ENCODE assay signal across 8 mouse cellular contexts in the genomic region with DNA sequence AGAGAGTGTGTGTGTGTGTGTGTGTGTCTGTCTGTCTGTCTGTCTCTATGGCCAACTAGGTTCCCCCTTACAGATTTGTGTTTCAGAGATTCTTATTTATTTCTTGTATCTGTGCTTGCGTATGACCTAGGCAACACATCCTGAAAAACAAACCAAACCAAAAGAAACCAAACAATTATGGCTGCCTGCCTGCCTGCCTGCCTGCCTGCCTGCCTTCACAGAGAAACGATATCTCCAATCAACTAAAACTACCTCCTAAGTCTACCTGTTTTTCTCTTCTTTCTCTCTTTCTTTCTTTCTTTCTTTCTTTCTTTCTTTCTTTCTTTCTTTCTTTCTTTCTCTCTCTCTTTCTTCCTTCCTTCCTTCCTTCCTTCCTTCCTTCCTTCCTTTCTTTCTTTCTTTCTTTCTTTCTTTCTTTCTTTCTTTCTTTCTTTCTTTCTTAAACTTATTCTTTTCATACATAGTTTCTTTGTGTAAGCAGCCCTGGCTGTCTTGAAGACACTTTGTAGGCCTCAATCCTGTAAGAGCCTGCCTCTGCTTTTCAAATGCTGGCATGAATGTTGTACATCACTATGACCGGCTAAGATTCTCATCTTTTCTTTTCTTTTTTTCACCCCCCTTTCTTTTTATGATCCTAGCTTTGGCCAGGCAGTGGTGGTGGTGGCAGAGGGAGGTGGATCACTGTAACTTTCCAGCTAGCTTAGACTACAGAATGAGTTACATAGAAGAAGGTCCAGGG. TPM values are rescaled to one million over a fixed set of nuclear protein-coding genes. Genes with fewer than 3 reads are reported as not detected.
DNase-seq lines count a peak whose midpoint lies in the region; ATAC-seq and TF ChIP-seq lines count a peak whose summit lies in the region.
"Not testable (repeated sequence)": the region's sequence is repeated elsewhere in the genome, so short reads cannot be mapped to it uniquely, and the experiment has no call there.

No protein-coding gene starts in this region.

- not testable (repeated sequence) for H3K4me3 ChIP-seq in liver, postnatal 0 days (ENCODE audit: low read depth, low read length); neural tube, embryonic 13.5 days

- H3K9me3 ChIP-seq in liver, postnatal 0 days (ENCODE audit: low read length); neural tube, embryonic 13.5 days: not testable (repeated sequence)

- not testable (repeated sequence) for H3K27me3 ChIP-seq in liver, postnatal 0 days (ENCODE audit: insufficient read depth, low read length); neural tube, embryonic 13.5 days

- ATAC-seq in liver, postnatal 0 days = not testable (repeated sequence)
- peak; percentile 69; the same call in 1 of the 2 replicates for ATAC-seq in neural tube, embryonic 13.5 days (ENCODE audit: low read depth)

- H3K27ac ChIP-seq in liver, postnatal 0 days (ENCODE audit: low read depth); neural tube, embryonic 13.5 days (replicated peaks): not testable (repeated sequence)

- not testable (repeated sequence) for TF ChIP-seq CTCF in liver, postnatal 0 days (IDR thresholded peaks at IDR 0.05; ENCODE audit: low read depth)

- TF ChIP-seq EP300 in liver, postnatal 0 days (IDR thresholded peaks at IDR 0.05; ENCODE audit: low read depth) = not testable (repeated sequence)

- WGBS in liver, postnatal 0 days (ENCODE audit: insufficient replicate concordance) = 68% methylated on average over 3 of the region's 3 CpGs
- 70% methylated on average over 3 of the region's 3 CpGs for WGBS in neural tube, embryonic 13.5 days

- H3K4me1 ChIP-seq in liver, postnatal 0 days (ENCODE audit: insufficient read depth); neural tube, embryonic 13.5 days (replicated peaks): not testable (repeated sequence)

- H3K36me3 ChIP-seq in liver, postnatal 0 days (replicated peaks; ENCODE audit: insufficient read depth, low read length); neural tube, embryonic 13.5 days: not testable (repeated sequence)

- not testable (repeated sequence) for H3K9ac ChIP-seq in liver, postnatal 0 days (replicated peaks); neural tube, embryonic 13.5 days

- peak; percentile 69 for DNase-seq in ES-CJ7 (ENCODE audit: low read depth, low spot score)
- peak; percentile 52 for DNase-seq in c-Kit-negative CD71-positive TER-119-positive erythroid progenitor cells, embryonic 14.5 days (ENCODE audit: low read depth, low spot score)
- DNase-seq in fat pad, adult 2 months (ENCODE audit: extremely low read depth, low read depth, low spot score) = peak; percentile 34
- peak; percentile 60 for DNase-seq in heart, postnatal 4 days
- peak; percentile 41 to 42 for DNase-seq in kidney, postnatal 4 days
- DNase-seq in liver, postnatal 0 days = peak; percentile 73
- DNase-seq in thymus, postnatal 0 days (ENCODE audit: low spot score) = peak; percentile 64

- H3K4me2 ChIP-seq in liver, postnatal 0 days (ENCODE audit: low read depth, low read length); neural tube, embryonic 13.5 days: not testable (repeated sequence)

RNA-seq across cellular contexts. Expression of a gene that starts 59.7 kb away (rescaled TPM):
- total RNA-seq in heart, postnatal 4 days (2021) = not detected
- not detected in 2 replicates for polyA plus RNA-seq in liver, postnatal 0 days (2015; fragmentation: Nextera tagmentation; extraction: Ambion mirVana)
- not detected in 2 replicates for polyA plus RNA-seq in neural tube, embryonic 13.5 days (2015; fragmentation: Nextera tagmentation; extraction: Ambion mirVana)
- not detected in 2 replicates for polyA plus RNA-seq in thymus, postnatal 0 days (2015; fragmentation: Nextera tagmentation; extraction: Ambion mirVana)
